Mouse (Mus musculus): ENCODE data around the gene Ksr1. TPM values are rescaled to one million over a fixed set of nuclear protein-coding genes. Genes with fewer than 3 reads are reported as not detected.

The Ksr1 gene
- polyA plus RNA-seq, 1 experiment from 2014 or later = 3.8 TPM

Other genes with a start within 250 kb of the Ksr1 start
- gene Nos2, start 225.6 kb downstream of the Ksr1 start, polyA plus RNA-seq (2014; fragmentation: Nextera tagmentation; extraction: Ambion mirVana) = 1.2 and 1.5 TPM in 2 replicates
- 32.9 and 36.0 TPM in 2 replicates for gene Lgals9, start 161.5 kb downstream of the Ksr1 start, polyA plus RNA-seq (2014; fragmentation: Nextera tagmentation; extraction: Ambion mirVana)
- 302 and 323 TPM in 2 replicates for gene Wsb1, start 108.3 kb upstream of the Ksr1 start, polyA plus RNA-seq (2014; fragmentation: Nextera tagmentation; extraction: Ambion mirVana)
- not detected in 2 replicates for gene Gm9964, start 150.5 kb upstream of the Ksr1 start, polyA plus RNA-seq (2014; fragmentation: Nextera tagmentation; extraction: Ambion mirVana)
- gene Nf1, start 193.3 kb upstream of the Ksr1 start, polyA plus RNA-seq (2014; fragmentation: Nextera tagmentation; extraction: Ambion mirVana) = 14.5 and 16.9 TPM in 2 replicates

Data from stomach, embryonic 14.5 days (tissue).